In genomic region chr5:136531674-136532365, GRCm38 (mm10) we compare ENCODE assay signal across 17 mouse cellular contexts. TPM values are rescaled to one million over a fixed set of nuclear protein-coding genes. Genes with fewer than 3 reads are reported as not detected.
DNase-seq lines count a peak whose midpoint lies in the region; ATAC-seq and TF ChIP-seq lines count a peak whose summit lies in the region.
"Had no signal": no experiment of that assay in that cellular context is flagged by ENCODE, and none has a peak within 500 bp of the region (broad histone marks: within the 10 kb centered on the region; RNA-seq: fewer than 3 reads in every experiment).

No protein-coding gene starts in this region.

- peaks cover 90% of the 10 kb centered on the region for H3K79me2 ChIP-seq in myocyte (ENCODE audit: control insufficient read depth, insufficient read depth)

- H3K36me3 ChIP-seq in limb, embryonic 14.5 days (ENCODE audit: control insufficient read depth, insufficient read depth, low read length), result no peaks in the 10 kb centered on the region
- no peaks in the 10 kb centered on the region for H3K36me3 ChIP-seq in limb, embryonic 10.5 days
- no peaks in the 10 kb centered on the region for H3K36me3 ChIP-seq in myocyte (ENCODE audit: control insufficient read depth, insufficient read depth)
- H3K36me3 ChIP-seq: embryonic facial prominence, embryonic 13.5 days; hindbrain, embryonic 12.5 days; neural tube, embryonic 13.5 days had no signal

- ATAC-seq in limb, embryonic 14.5 days (ENCODE audit: low FRiP score, low read depth), result no peak
- ATAC-seq in erythroblast, adult 5-6 weeks (replicated peaks; ENCODE audit: low FRiP score, poor library complexity, severe bottlenecking), result no peak

- no peak overlapping the region for H3K9ac ChIP-seq in limb, embryonic 14.5 days (ENCODE audit: low read depth, low read length, severe bottlenecking)
- H3K9ac ChIP-seq: embryonic facial prominence, embryonic 13.5 days; hindbrain, embryonic 12.5 days; neural tube, embryonic 13.5 days had no signal

- H3ac ChIP-seq in myocyte (ENCODE audit: control insufficient read depth, insufficient read length), result no peak overlapping the region

- H3K27me3 ChIP-seq in limb, embryonic 14.5 days (ENCODE audit: control insufficient read depth, insufficient read depth, low read length), result no peaks in the 10 kb centered on the region
- H3K27me3 ChIP-seq in limb, embryonic 10.5 days (ENCODE audit: low read depth, poor library complexity, severe bottlenecking), result no peaks in the 10 kb centered on the region
- no peaks in the 10 kb centered on the region for H3K27me3 ChIP-seq in myocyte (ENCODE audit: control insufficient read depth, insufficient read depth, insufficient read length)
- H3K27me3 ChIP-seq: embryonic facial prominence, embryonic 13.5 days; hindbrain, embryonic 12.5 days; neural tube, embryonic 13.5 days had no signal

- H3K4me2 ChIP-seq in limb, embryonic 14.5 days (replicated peaks; ENCODE audit: low read depth, low read length, severe bottlenecking), result no peak overlapping the region
- peak overlapping the region; percentile 64 for H3K4me2 ChIP-seq in myocyte (ENCODE audit: low read depth)
- H3K4me2 ChIP-seq: embryonic facial prominence, embryonic 13.5 days; hindbrain, embryonic 12.5 days; liver, embryonic 11.5 days; neural tube, embryonic 13.5 days had no signal

- H3K4me3 ChIP-seq in limb, embryonic 14.5 days (replicated peaks; ENCODE audit: low read length), result no peak overlapping the region
- no peak overlapping the region for H3K4me3 ChIP-seq in limb, embryonic 10.5 days
- H3K4me3 ChIP-seq in myocyte, result no peak overlapping the region
- H3K4me3 ChIP-seq: embryonic facial prominence, embryonic 13.5 days; hindbrain, embryonic 12.5 days; neural tube, embryonic 13.5 days had no signal

- TF ChIP-seq POLR2A in limb, embryonic 14.5 days (IDR thresholded peaks at IDR 0.05; ENCODE audit: borderline replicate concordance, extremely low read depth, insufficient read depth, insufficient read length), result no peak
- no peak for TF ChIP-seq POLR2A in myocyte (IDR thresholded peaks at IDR 0.05; ENCODE audit: insufficient read length, low read depth)

- H3K4me1 ChIP-seq in limb, embryonic 14.5 days (ENCODE audit: control insufficient read depth, insufficient read depth, low read length), result peaks cover 14% of the 10 kb centered on the region
- peaks cover 11% of the 10 kb centered on the region for H3K4me1 ChIP-seq in limb, embryonic 10.5 days

- WGBS in limb, embryonic 14.5 days, result 64% methylated on average over 2 of the region's 2 CpGs
- 81% methylated on average over 2 of the region's 2 CpGs for WGBS in limb, embryonic 10.5 days

- peak; percentile 34 for DNase-seq in adrenal gland, adult 2 months
- no peak for DNase-seq in adrenal gland, postnatal 25 days
- peak; percentile 26 for DNase-seq in limb, embryonic 14.5 days (ENCODE audit: low spot score)
- DNase-seq in limb, embryonic 10.5 days (ENCODE audit: low spot score), result no peak
- DNase-seq in fat pad, adult 2 months (ENCODE audit: extremely low read depth, low read depth, low spot score), result peak; percentile 33
- DNase-seq in thymus, postnatal 14 days, result no peak
- DNase-seq: adrenal gland, postnatal 36 days; B cell, adult 2 months; cerebellum, adult 8-10 months; right cerebral cortex, postnatal 14 days had no signal

- no peak overlapping the region for H3K27ac ChIP-seq in limb, embryonic 14.5 days (replicated peaks; ENCODE audit: low read depth, low read length)
- no peak overlapping the region for H3K27ac ChIP-seq in limb, embryonic 10.5 days
- H3K27ac ChIP-seq: embryonic facial prominence, embryonic 13.5 days; hindbrain, embryonic 12.5 days; kidney, postnatal 0 days; neural tube, embryonic 13.5 days had no signal

- no peaks in the 10 kb centered on the region for H3K9me3 ChIP-seq in limb, embryonic 14.5 days (ENCODE audit: control insufficient read depth, low read length)
- no peaks in the 10 kb centered on the region for H3K9me3 ChIP-seq in limb, embryonic 10.5 days (replicated peaks)
- H3K9me3 ChIP-seq: embryonic facial prominence, embryonic 13.5 days; hindbrain, embryonic 12.5 days; neural tube, embryonic 13.5 days had no signal

TF ChIP-seq in myocyte, 11 proteins besides CTCF, POLR2A, EP300 and RAD21:
- TF ChIP-seq MYOD1 (IDR thresholded peaks at IDR 0.05; ENCODE audit: control insufficient read depth in 1 of 3, insufficient read length in 2 of 3, low read depth in 2 of 3) (peak; percentile 92 to 96 (median 95)), POLR2AphosphoS2 (IDR thresholded peaks at IDR 0.05; ENCODE audit: insufficient read length, low read depth) (no peak), E2F4 (IDR thresholded peaks at IDR 0.05; ENCODE audit: insufficient read depth) (no peak), REST (IDR thresholded peaks at IDR 0.05; ENCODE audit: insufficient read depth, insufficient read length) (no peak), TCF12 (IDR thresholded peaks at IDR 0.05; ENCODE audit: insufficient read depth, poor library complexity, severe bottlenecking) (peak; percentile 49), MAX (IDR thresholded peaks at IDR 0.05; ENCODE audit: low read depth) (no peak), MYOG (IDR thresholded peaks at IDR 0.05; ENCODE audit: control insufficient read depth in 1 of 3, insufficient read depth in 1 of 3, insufficient read length in 2 of 3, low read depth in 2 of 3) (peak in 2 of 3 experiments; percentile 63 to 95), SRF (IDR thresholded peaks at IDR 0.05; ENCODE audit: control insufficient read depth, insufficient read length, low read depth) (no peak), TCF3 (IDR thresholded peaks at IDR 0.05; ENCODE audit: insufficient read length, low read depth) (peak; percentile 2), USF1 (IDR thresholded peaks at IDR 0.05; ENCODE audit: low read depth) (no peak), CEBPB (IDR thresholded peaks at IDR 0.05; ENCODE audit: insufficient read depth, poor library complexity, severe bottlenecking) (peak; percentile 84)

RNA-seq across cellular contexts. Expression of gene Cux1, which starts 35.5 kb away (rescaled TPM):
- total RNA-seq in adrenal gland, adult 2 months (2021), result 100 to 1,000 TPM; 101 to 105 TPM
- 46.2 and 52.3 TPM in 2 replicates for polyA plus RNA-seq in adrenal gland, adult 2 months (2012; rRNA removed)
- total RNA-seq in adrenal gland, postnatal 25 days (2021), result 109 and 110 TPM in 2 replicates
- polyA plus RNA-seq in limb, embryonic 14.5 days (2012; rRNA removed), result 39.0 and 42.1 TPM in 2 replicates
- 64.3 and 77.8 TPM in 2 replicates for polyA plus RNA-seq in limb, embryonic 14.5 days (2014; fragmentation: Nextera tagmentation; extraction: Ambion mirVana)
- 59.1 and 67.7 TPM in 2 replicates for polyA plus RNA-seq in limb, embryonic 10.5 days (2016; fragmentation: Nextera tagmentation; extraction: Ambion mirVana)
- 50.7 TPM for polyA plus RNA-seq in myocyte (2012; fragmentation: generic; extraction: Trizol)
- total RNA-seq in erythroblast, adult 5-6 weeks (2015; ENCODE audit: low replicate concordance), result 17.7 and 47.6 TPM in 2 replicates
- 46.4 and 57.3 TPM in 2 replicates for total RNA-seq in erythroblast, adult 5-6 weeks (2017; ENCODE audit: low replicate concordance)

Comparison
In these comparisons a context has a peak if more than half of its experiments do, and no peak if none do; other contexts are left out.
1. DNase-seq: peak in adrenal gland, adult 2 months (single experiment), limb, embryonic 14.5 days (single experiment) and fat pad, adult 2 months (single experiment); none in adrenal gland, postnatal 25 days (single experiment), limb, embryonic 10.5 days (single experiment) and thymus, postnatal 14 days (single experiment).